Mouse (Mus musculus) ES-E14 (cell line): Measurements from ENCODE around the gene Slc25a39. TPM values are rescaled to one million over a fixed set of nuclear protein-coding genes. Genes with fewer than 3 reads are reported as not detected.
A peak's percentile ranks its signal among the peaks of the same experiment; 100 is the strongest.

ENCODE experiments used
- DNase-seq: peaks from one replicate; pipeline ENCODE4 v3.0.0-alpha.2; 2013; ENCODE audit warnings: low read depth, low spot score
- H3K27ac ChIP-seq: 2 replicates; pipeline ENCODE4 v1.5.1; 2012; ENCODE audit warnings: low read depth, mild to moderate bottlenecking, low read length, moderate library complexity, mixed read lengths; ENCODE audit not compliant: poor library complexity, insufficient read depth, severe bottlenecking
- H3K36me3 ChIP-seq: 2 replicates; pipeline ENCODE4 v1.6.1; 2012; ENCODE audit warnings: mild to moderate bottlenecking, low read length, moderate library complexity, mixed read lengths; ENCODE audit not compliant: control insufficient read depth, poor library complexity, insufficient read depth, severe bottlenecking
- H3K4me1 ChIP-seq, 2 experiments: fragments of 150-350 bp in 1 of 2; sonication (generic) in 1 of 2; 2 replicates each; pipeline ENCODE4 v1.6.1; 2012; ENCODE audit warnings: low read length in 2 of 2, mild to moderate bottlenecking in 1 of 2, mixed read lengths in 1 of 2; ENCODE audit not compliant: control insufficient read depth in 2 of 2, insufficient read depth in 2 of 2, poor library complexity in 1 of 2
- H3K4me3 ChIP-seq, 2 experiments: fragments of 150-350 bp in 1 of 2; sonication (generic) in 1 of 2; 2 replicates each; pipeline ENCODE4 v1.5.1; 2012; ENCODE audit warnings: low read length in 2 of 2, low read depth in 1 of 2, mild to moderate bottlenecking in 1 of 2, mixed read lengths in 1 of 2; ENCODE audit not compliant: insufficient read depth in 1 of 2, poor library complexity in 1 of 2, severe bottlenecking in 1 of 2
- H3K9ac ChIP-seq: 2 replicates; pipeline ENCODE4 v1.6.1; 2012; ENCODE audit warnings: low read depth, mild to moderate bottlenecking, low read length, mixed read lengths; ENCODE audit not compliant: poor library complexity, insufficient read depth, severe bottlenecking
- H3K9me3 ChIP-seq: fragments of 150-350 bp; sonication (generic); 2 replicates; pipeline ENCODE4 v1.6.1; 2012; ENCODE audit warnings: low read depth, mild to moderate bottlenecking, low read length; ENCODE audit not compliant: control insufficient read depth, insufficient read depth
- CHD2 ChIP-seq: IDR thresholded peaks from 2 replicates; pipeline ENCODE4 v1.6.1; 2014; ENCODE audit warnings: mild to moderate bottlenecking, low read depth, low read length, inconsistent platforms
- HCFC1 ChIP-seq: IDR thresholded peaks from 2 replicates; pipeline ENCODE4 v1.6.1; 2012; ENCODE audit warnings: low read length, inconsistent platforms, borderline replicate concordance; ENCODE audit not compliant: insufficient read depth
- MAFK ChIP-seq: IDR thresholded peaks from 2 replicates; pipeline ENCODE4 v1.6.1; 2014; ENCODE audit warnings: mild to moderate bottlenecking, low read depth, low read length, inconsistent platforms; ENCODE audit not compliant: insufficient read depth
- ZC3H11A ChIP-seq: IDR thresholded peaks from 2 replicates; pipeline ENCODE4 v1.6.1; 2012; ENCODE audit warnings: low read depth, mild to moderate bottlenecking, inconsistent platforms, low read length, borderline replicate concordance
- ZNF384 ChIP-seq: IDR thresholded peaks from 2 replicates; pipeline ENCODE4 v1.6.1; 2012; ENCODE audit warnings: low read depth, low read length, inconsistent platforms
- in situ Hi-C, 2 experiments: fragments of 600-800 bp; cut with MboI; formaldehyde crosslinking; loops; one replicate each; pipeline ENCODE4 v1.15.1; 2025; ENCODE audit warnings: low sequenced_read_pairs in 2 of 2, inconsistent platforms in 1 of 2; ENCODE audit not compliant: unreplicated experiment in 2 of 2
- total RNA-seq: library from RNA; depleted of rRNA; stranded (reverse); fragments of 300-350 nt; gene quantifications from 2 replicates; pipeline ENCODE4 v1.2.3, GENCODE M21; 2012

The Slc25a39 gene
- total RNA-seq, 1 experiment = 152 TPM

DNA sequence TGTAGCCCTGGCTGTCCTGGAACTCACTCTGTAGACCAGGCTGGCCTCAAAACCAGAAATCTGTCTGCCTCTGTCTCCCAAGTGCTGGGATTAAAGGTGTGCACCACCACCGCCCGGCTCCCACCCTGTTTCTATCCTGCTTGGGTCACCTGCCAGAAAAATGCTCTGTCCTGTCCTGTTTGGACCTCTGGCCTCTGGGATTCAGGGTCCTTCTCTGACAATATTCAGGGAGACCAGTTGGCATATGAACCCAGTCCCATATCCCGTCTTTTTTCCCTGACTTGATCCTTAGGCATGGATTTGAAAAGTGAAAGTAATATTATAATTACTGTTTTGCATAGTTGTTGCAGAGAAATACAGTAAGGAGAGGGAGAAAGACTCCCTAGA, 24.0 kb upstream of the Slc25a39 start:
- Histone ChIP-seq H3K4me1 (peaks cover 0 to 11% of the 10 kb centered on the region in 2 experiments; a peak in 3 of 4 replicates), H3K27ac (no peak overlapping the region), H3K9ac (no peak overlapping the region), H3K4me3 (no peak overlapping the region), H3K36me3 (peaks cover 33% of the 10 kb centered on the region), H3K9me3 (no peaks in the 10 kb centered on the region)
- TF ChIP-seq HCFC1 = no peak
- TF ChIP-seq ZC3H11A = no peak
- no peak for TF ChIP-seq ZNF384
- TF ChIP-seq MAFK = no peak
- no peak for TF ChIP-seq CHD2
- in situ Hi-C loops = loop anchor here in 1 of 2 experiments (10.0 kb wide), 1 partner anchor 107 kb away; no protein-coding TSS in a partner anchor
- DNase-seq = no peak

- in situ Hi-C loops = loop anchor here in 1 of 2 experiments (10.0 kb wide), 1 partner anchor 106 kb away; no protein-coding TSS in a partner anchor
- Histone ChIP-seq H3K9me3 (no peaks in the 10 kb centered on the region), H3K4me1 (peaks cover 0 to 11% of the 10 kb centered on the region in 2 experiments; a peak in 3 of 4 replicates), H3K36me3 (peaks cover 28% of the 10 kb centered on the region), H3K9ac (peak overlapping the region; percentile 64), H3K4me3 (peak overlapping the region; percentile 68 to 83), H3K27ac (peak overlapping the region; percentile 20; the same call in 1 of the 2 replicates)
- TF ChIP-seq ZC3H11A (0 out of 2 replicates have a peak, but pooled peaks have one; percentile 30), CHD2 (no peak)
- peak; percentile 82 for DNase-seq
Observed at GRCm38 (mm10) chr11:102431018-102431645, 23.4 kb upstream of the Slc25a39 start.

DNA sequence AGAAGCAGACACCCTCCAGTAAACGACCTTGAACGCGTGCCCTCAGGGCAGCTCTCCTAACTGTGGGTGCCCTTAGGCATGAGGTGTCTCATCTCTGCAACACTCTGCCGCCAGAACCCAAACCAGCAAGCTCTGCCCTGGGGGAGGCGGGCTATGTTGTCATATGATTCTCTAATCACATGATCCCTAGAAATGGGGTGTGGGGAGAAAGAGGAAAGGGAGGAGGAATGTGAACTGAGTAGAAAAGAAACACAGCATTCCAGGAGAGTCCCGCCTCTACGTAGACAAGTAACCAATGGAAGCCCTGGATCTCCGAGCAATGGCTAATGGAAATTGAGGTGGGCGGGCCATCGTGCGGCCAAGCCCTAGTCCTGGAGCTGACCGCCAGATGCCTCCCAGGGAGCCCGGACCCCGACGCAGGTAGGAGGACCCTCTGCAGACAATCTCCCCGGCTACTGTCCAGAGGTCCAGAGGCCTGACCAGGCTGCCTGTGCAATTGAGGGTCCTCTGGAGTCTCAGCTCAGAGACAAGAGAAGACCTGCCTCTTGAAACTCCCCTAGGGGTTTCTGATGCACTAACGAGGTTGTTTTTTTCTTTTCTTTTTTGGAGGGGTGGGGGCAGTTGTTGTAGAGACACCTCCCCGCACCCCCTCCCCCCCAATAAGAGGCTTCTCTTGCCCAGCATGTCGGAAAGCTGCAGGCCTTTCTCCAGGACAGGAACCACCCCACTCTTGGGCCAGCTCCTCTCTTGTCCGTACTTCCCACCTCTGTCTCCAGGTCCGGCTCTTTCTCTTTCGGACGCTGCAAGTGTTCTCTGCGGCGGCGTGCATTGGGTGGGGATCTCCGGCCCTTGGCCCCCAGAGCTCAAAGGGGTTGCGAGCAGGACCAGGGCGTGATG, 22.6 kb upstream of the Slc25a39 start, which contains the start of gene Grn:
Grn (plus strand) TSS at position 195 of the 897 bp plus-strand sequence.
- no peaks in the 10 kb centered on the region for H3K9me3 ChIP-seq
- peak; percentile 95 for DNase-seq
- peaks cover 0 to 8% of the 10 kb centered on the region in 2 experiments; a peak in 3 of 4 replicates for H3K4me1 ChIP-seq
- TF ChIP-seq ZNF384 (0 out of 2 replicates have a peak, but pooled peaks have one; percentile 23), ZC3H11A (no peak), MAFK (no peak), HCFC1 (no peak; the same call in 1 of the 2 replicates), CHD2 (peak; percentile 39; the same call in 1 of the 2 replicates)
- in situ Hi-C loops = loop anchor here in 1 of 2 experiments (10.0 kb wide), 1 partner anchor 106 kb away; no protein-coding TSS in a partner anchor
- peak within 1 kb of the TSS; percentile 73 to 83 for H3K4me3 ChIP-seq
- peak within 1 kb of the TSS; percentile 20; the same call in 1 of the 2 replicates for H3K27ac ChIP-seq
- peaks cover 21% of the 10 kb centered on the region for H3K36me3 ChIP-seq
- peak within 1 kb of the TSS; percentile 87 for H3K9ac ChIP-seq

- Histone ChIP-seq H3K9ac (peak overlapping the region; percentile 87), H3K27ac (no peak overlapping the region; the same call in 1 of the 2 replicates)
Observed at GRCm38 (mm10) chr11:102429551-102429950, 21.8 kb upstream of the Slc25a39 start.

More at GRCm38 (mm10) chr11:102429551-102429950, 21.8 kb upstream of the Slc25a39 start:
- Histone ChIP-seq H3K4me3 (peak overlapping the region; percentile 73 to 83), H3K36me3 (peaks cover 12% of the 10 kb centered on the region; the same call in 1 of the 2 replicates), H3K9me3 (no peaks in the 10 kb centered on the region), H3K4me1 (peaks cover 0 to 8% of the 10 kb centered on the region in 2 experiments; a peak in 3 of 4 replicates)
- TF ChIP-seq ZC3H11A (no peak), ZNF384 (no peak), MAFK (no peak), CHD2 (no peak)
- in situ Hi-C loops = no loop called here
- DNase-seq = no peak
